Mouse (Mus musculus): ENCODE results near the gene Pde1c. TPM values are rescaled to one million over a fixed set of nuclear protein-coding genes. Genes with fewer than 3 reads are reported as not detected.
A peak's percentile ranks its signal among the peaks of the same experiment; 100 is the strongest.

The Pde1c gene
- polyA plus RNA-seq, 1 experiment from 2014 or later: 3.5 TPM

GRCm38 (mm10) chr6:56416191-56416590, 152.7 kb downstream of the Pde1c start:
- Histone ChIP-seq H3K27me3 (replicated peaks; ENCODE audit: low read depth, poor library complexity, severe bottlenecking) (no peaks in the 10 kb centered on the region), H3K9me3 (no peaks in the 10 kb centered on the region), H3K4me3 (no peak overlapping the region), H3K27ac (replicated peaks) (no peak overlapping the region), H3K4me1 (no peaks in the 10 kb centered on the region), H3K36me3 (replicated peaks) (no peaks in the 10 kb centered on the region)
- DNase-seq (ENCODE audit: low spot score): no peak
- 75% methylated on average over 4 of the region's 4 CpGs for WGBS

- no peaks in the 10 kb centered on the region for H3K36me3 ChIP-seq (replicated peaks)
- no peak for DNase-seq (ENCODE audit: low spot score)
- no peaks in the 10 kb centered on the region for H3K27me3 ChIP-seq (replicated peaks; ENCODE audit: low read depth, poor library complexity, severe bottlenecking)
- H3K4me3 ChIP-seq: no peak overlapping the region
- no peaks in the 10 kb centered on the region for H3K9me3 ChIP-seq
- H3K4me1 ChIP-seq: 0 out of 2 replicates have a peak, but pooled peaks cover 3% of the 10 kb centered on the region
- 80% methylated on average over 5 of the region's 5 CpGs for WGBS
- no peak overlapping the region for H3K27ac ChIP-seq (replicated peaks)
Observed at GRCm38 (mm10) chr6:56389178-56389577, 179.7 kb downstream of the Pde1c start.

GRCm38 (mm10) chr6:56376359-56376758, 192.5 kb downstream of the Pde1c start:
- no peaks in the 10 kb centered on the region for H3K36me3 ChIP-seq (replicated peaks)
- DNase-seq (ENCODE audit: low spot score): no peak
- H3K27ac ChIP-seq (replicated peaks): no peak overlapping the region
- H3K9me3 ChIP-seq: no peaks in the 10 kb centered on the region
- H3K4me1 ChIP-seq: no peaks in the 10 kb centered on the region
- H3K27me3 ChIP-seq (replicated peaks; ENCODE audit: low read depth, poor library complexity, severe bottlenecking): no peaks in the 10 kb centered on the region
- no peak overlapping the region for H3K4me3 ChIP-seq
- 86% methylated on average over 3 of the region's 3 CpGs for WGBS

GRCm38 (mm10) chr6:56374180-56374579, 194.7 kb downstream of the Pde1c start:
- H3K27me3 ChIP-seq (replicated peaks; ENCODE audit: low read depth, poor library complexity, severe bottlenecking): no peaks in the 10 kb centered on the region
- no peak overlapping the region for H3K4me3 ChIP-seq
- no peak overlapping the region for H3K27ac ChIP-seq (replicated peaks)
- H3K36me3 ChIP-seq (replicated peaks): no peaks in the 10 kb centered on the region
- no peak for DNase-seq (ENCODE audit: low spot score)
- WGBS: 86% methylated on average over 5 of the region's 5 CpGs
- no peaks in the 10 kb centered on the region for H3K9me3 ChIP-seq
- no peaks in the 10 kb centered on the region for H3K4me1 ChIP-seq

GRCm38 (mm10) chr6:56373753-56374152, 195.2 kb downstream of the Pde1c start:
- Histone ChIP-seq H3K27ac (replicated peaks) (no peak overlapping the region), H3K4me3 (no peak overlapping the region), H3K36me3 (replicated peaks) (no peaks in the 10 kb centered on the region), H3K27me3 (replicated peaks; ENCODE audit: low read depth, poor library complexity, severe bottlenecking) (no peaks in the 10 kb centered on the region), H3K9me3 (no peaks in the 10 kb centered on the region), H3K4me1 (no peaks in the 10 kb centered on the region)
- no peak for DNase-seq (ENCODE audit: low spot score)
- 96% methylated on average over 3 of the region's 3 CpGs for WGBS

- Histone ChIP-seq H3K4me1 (no peaks in the 10 kb centered on the region), H3K27me3 (replicated peaks; ENCODE audit: low read depth, poor library complexity, severe bottlenecking) (no peaks in the 10 kb centered on the region), H3K36me3 (replicated peaks) (no peaks in the 10 kb centered on the region), H3K27ac (replicated peaks) (no peak overlapping the region), H3K4me3 (no peak overlapping the region), H3K9me3 (no peaks in the 10 kb centered on the region)
- 77% methylated on average over 10 of the region's 10 CpGs for WGBS
- DNase-seq (ENCODE audit: low spot score): no peak
Observed at GRCm38 (mm10) chr6:56373046-56373751, 195.7 kb downstream of the Pde1c start.

GRCm38 (mm10) chr6:56369462-56369861, 199.4 kb downstream of the Pde1c start:
- no peak for DNase-seq (ENCODE audit: low spot score)
- Histone ChIP-seq H3K4me3 (no peak overlapping the region), H3K27ac (replicated peaks) (no peak overlapping the region), H3K9me3 (no peaks in the 10 kb centered on the region), H3K27me3 (replicated peaks; ENCODE audit: low read depth, poor library complexity, severe bottlenecking) (no peaks in the 10 kb centered on the region), H3K36me3 (replicated peaks) (no peaks in the 10 kb centered on the region), H3K4me1 (no peaks in the 10 kb centered on the region)
- 73% methylated on average over 13 of the region's 13 CpGs for WGBS

GRCm38 (mm10) chr6:56368116-56368515, 200.8 kb downstream of the Pde1c start:
- Histone ChIP-seq H3K36me3 (replicated peaks) (no peaks in the 10 kb centered on the region), H3K27me3 (replicated peaks; ENCODE audit: low read depth, poor library complexity, severe bottlenecking) (peaks cover 4% of the 10 kb centered on the region), H3K4me3 (no peak overlapping the region), H3K27ac (replicated peaks) (no peak overlapping the region), H3K9me3 (no peaks in the 10 kb centered on the region), H3K4me1 (no peaks in the 10 kb centered on the region)
- DNase-seq (ENCODE audit: low spot score): no peak
- 66% methylated on average over 1 of the region's 1 CpGs for WGBS

- H3K4me1 ChIP-seq: peaks cover 6% of the 10 kb centered on the region
- H3K4me3 ChIP-seq: no peak overlapping the region
- H3K27ac ChIP-seq (replicated peaks): no peak overlapping the region
- no peak for DNase-seq (ENCODE audit: low spot score)
- no peaks in the 10 kb centered on the region for H3K36me3 ChIP-seq (replicated peaks)
- H3K27me3 ChIP-seq (replicated peaks; ENCODE audit: low read depth, poor library complexity, severe bottlenecking): peaks cover 12% of the 10 kb centered on the region
- no peaks in the 10 kb centered on the region for H3K9me3 ChIP-seq
Observed at GRCm38 (mm10) chr6:56367257-56367656, 201.6 kb downstream of the Pde1c start.

GRCm38 (mm10) chr6:56362650-56363049, 206.3 kb downstream of the Pde1c start:
- Histone ChIP-seq H3K27me3 (replicated peaks; ENCODE audit: low read depth, poor library complexity, severe bottlenecking) (peaks cover 37% of the 10 kb centered on the region), H3K27ac (replicated peaks) (no peak overlapping the region), H3K4me1 (peaks cover 17% of the 10 kb centered on the region), H3K9me3 (no peaks in the 10 kb centered on the region), H3K36me3 (replicated peaks) (no peaks in the 10 kb centered on the region), H3K4me3 (peak overlapping the region; percentile 56)
- DNase-seq (ENCODE audit: low spot score): peak; percentile 12
- 5% methylated on average over 5 of the region's 5 CpGs for WGBS

GRCm38 (mm10) chr6:56362128-56362545, 206.8 kb downstream of the Pde1c start:
- DNase-seq (ENCODE audit: low spot score): peak; percentile 71
- Histone ChIP-seq H3K36me3 (replicated peaks) (no peaks in the 10 kb centered on the region), H3K4me3 (peak overlapping the region; percentile 56), H3K4me1 (peaks cover 17% of the 10 kb centered on the region), H3K9me3 (no peaks in the 10 kb centered on the region), H3K27ac (replicated peaks) (peak overlapping the region; percentile 62), H3K27me3 (replicated peaks; ENCODE audit: low read depth, poor library complexity, severe bottlenecking) (peaks cover 37% of the 10 kb centered on the region)
- 1% methylated on average over 10 of the region's 10 CpGs for WGBS

- Histone ChIP-seq H3K4me1 (peaks cover 17% of the 10 kb centered on the region), H3K4me3 (peak overlapping the region; percentile 56), H3K36me3 (replicated peaks) (no peaks in the 10 kb centered on the region), H3K27me3 (replicated peaks; ENCODE audit: low read depth, poor library complexity, severe bottlenecking) (peaks cover 37% of the 10 kb centered on the region), H3K27ac (replicated peaks) (peak overlapping the region; percentile 62), H3K9me3 (no peaks in the 10 kb centered on the region)
- WGBS: 2% methylated on average over 19 of the region's 19 CpGs
- peak; percentile 18 for DNase-seq (ENCODE audit: low spot score)
Observed at GRCm38 (mm10) chr6:56361348-56362127, 207.4 kb downstream of the Pde1c start.

- H3K36me3 ChIP-seq (replicated peaks): no peaks in the 10 kb centered on the region
- H3K4me1 ChIP-seq: peaks cover 17% of the 10 kb centered on the region
- H3K27ac ChIP-seq (replicated peaks): no peak overlapping the region
- no peak overlapping the region for H3K4me3 ChIP-seq
- 69% methylated on average over 6 of the region's 6 CpGs for WGBS
- no peak for DNase-seq (ENCODE audit: low spot score)
- no peaks in the 10 kb centered on the region for H3K9me3 ChIP-seq
- peaks cover 37% of the 10 kb centered on the region for H3K27me3 ChIP-seq (replicated peaks; ENCODE audit: low read depth, poor library complexity, severe bottlenecking)
Observed at GRCm38 (mm10) chr6:56360086-56360485, 208.8 kb downstream of the Pde1c start.

Measured in embryonic facial prominence, embryonic 10.5 days (tissue).